Mouse (Mus musculus): ENCODE measurements around the gene St3gal2.

The St3gal2 gene

DNA sequence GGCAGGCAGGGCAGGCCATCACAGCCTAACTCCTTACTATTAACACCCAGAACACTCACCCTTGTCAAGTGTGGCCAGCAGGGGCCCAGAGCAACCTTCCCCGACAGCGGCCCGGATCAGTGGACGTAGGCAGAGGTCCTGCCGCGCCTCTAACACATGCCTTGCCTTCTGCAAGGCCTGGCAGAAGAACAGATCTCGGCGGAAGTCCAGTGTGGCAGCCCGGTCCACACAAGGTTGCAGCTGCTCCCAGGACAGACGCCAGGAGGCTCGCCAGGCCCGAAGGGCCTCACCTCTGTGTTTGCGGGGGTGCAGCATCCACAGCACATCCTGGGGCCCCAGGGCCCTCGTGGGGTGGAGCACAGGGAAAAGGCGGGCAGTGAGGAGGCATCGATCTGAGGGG lies 30.9 kb upstream of the St3gal2 start:
- H3K36me3 ChIP-seq (ENCODE audit: insufficient read depth, low read length): peaks cover 42% of the 10 kb centered on the region

DNA sequence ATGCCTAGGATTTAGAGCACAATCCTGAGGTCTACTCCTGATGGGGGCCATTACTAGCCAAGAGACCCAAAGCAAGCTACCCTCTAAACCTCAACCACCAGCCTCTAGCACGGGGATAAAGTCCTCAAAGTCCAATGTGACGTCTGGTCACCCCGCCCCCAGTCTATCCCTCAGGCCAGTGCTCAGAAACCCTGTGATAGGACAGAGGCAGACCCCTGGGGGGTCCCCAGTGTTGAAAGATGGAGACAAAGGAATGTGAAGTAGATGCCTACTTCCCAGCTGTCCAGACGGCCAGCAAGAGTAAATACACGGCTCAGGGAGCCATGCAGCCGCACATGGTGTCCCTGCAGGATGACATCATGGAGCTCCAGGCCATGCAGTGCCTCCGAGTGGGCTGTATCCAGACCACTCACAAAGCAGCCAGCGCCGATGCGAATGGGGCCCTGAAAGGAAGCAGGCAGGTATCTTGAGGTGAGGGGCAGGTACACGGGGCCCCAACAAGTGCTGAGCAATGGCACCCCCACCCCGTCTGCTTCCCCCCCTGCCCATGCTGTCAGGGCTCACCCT lies 29.7 kb upstream of the St3gal2 start:
- peaks cover 30% of the 10 kb centered on the region for H3K36me3 ChIP-seq (ENCODE audit: insufficient read depth, low read length)
- TF ChIP-seq NANOG (IDR thresholded peaks at IDR 0.05; ENCODE audit: borderline replicate concordance, low read length) (no peak), POU5F1 (IDR thresholded peaks at IDR 0.05; ENCODE audit: borderline replicate concordance, low read length) (no peak), CTCF (conservative IDR thresholded peaks at IDR 0.05; ENCODE audit: low read length) (no peak)
- peaks cover 9% of the 10 kb centered on the region; the same call in 1 of the 2 replicates for H3K27me3 ChIP-seq (ENCODE audit: insufficient read depth, low read length)
- no peak overlapping the region for H3K4me3 ChIP-seq (replicated peaks; ENCODE audit: low read length)
- no peaks in the 10 kb centered on the region for H3K9me3 ChIP-seq (ENCODE audit: low read length)
- H3K4me1 ChIP-seq (replicated peaks; ENCODE audit: low read depth, low read length): peaks cover 53% of the 10 kb centered on the region

More for the DNA sequence above, 30.9 kb upstream of the St3gal2 start:
- no peak for TF ChIP-seq CTCF (conservative IDR thresholded peaks at IDR 0.05; ENCODE audit: low read length)
- TF ChIP-seq NANOG (IDR thresholded peaks at IDR 0.05; ENCODE audit: borderline replicate concordance, low read length): no peak
- no peak for TF ChIP-seq POU5F1 (IDR thresholded peaks at IDR 0.05; ENCODE audit: borderline replicate concordance, low read length)
- Histone ChIP-seq H3K27me3 (ENCODE audit: insufficient read depth, low read length) (0 out of 2 replicates have a peak, but pooled peaks cover 5% of the 10 kb centered on the region), H3K9me3 (ENCODE audit: low read length) (no peaks in the 10 kb centered on the region), H3K4me1 (replicated peaks; ENCODE audit: low read depth, low read length) (peaks cover 45% of the 10 kb centered on the region), H3K4me3 (replicated peaks; ENCODE audit: low read length) (peak overlapping the region; percentile 72)

DNA sequence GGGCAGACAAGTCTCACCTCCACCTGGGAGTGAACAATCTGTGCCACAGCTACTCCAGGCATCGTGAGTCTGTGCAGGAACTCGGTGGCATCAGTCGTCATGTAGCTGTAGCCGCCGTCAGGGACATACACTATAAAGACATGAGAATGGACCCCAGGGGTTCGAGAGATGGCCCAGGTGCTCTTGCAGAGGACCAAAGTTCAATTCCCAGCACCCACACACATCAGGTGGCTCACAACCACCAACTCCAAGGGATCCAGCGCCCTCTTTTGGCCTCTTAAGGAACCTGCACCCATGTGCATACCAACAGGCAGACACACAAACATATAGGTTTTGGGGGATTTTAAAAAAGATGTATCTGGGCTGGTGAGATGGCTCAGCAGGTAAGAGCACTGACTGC lies 27.7 kb upstream of the St3gal2 start:
- Histone ChIP-seq H3K4me3 (replicated peaks; ENCODE audit: low read length) (no peak overlapping the region), H3K4me1 (replicated peaks; ENCODE audit: low read depth, low read length) (peaks cover 54% of the 10 kb centered on the region), H3K36me3 (ENCODE audit: insufficient read depth, low read length) (peaks cover 18% of the 10 kb centered on the region), H3K27me3 (ENCODE audit: insufficient read depth, low read length) (peaks cover 9% of the 10 kb centered on the region; the same call in 1 of the 2 replicates), H3K9me3 (ENCODE audit: low read length) (no peaks in the 10 kb centered on the region)
- TF ChIP-seq POU5F1 (IDR thresholded peaks at IDR 0.05; ENCODE audit: borderline replicate concordance, low read length) (no peak), CTCF (conservative IDR thresholded peaks at IDR 0.05; ENCODE audit: low read length) (peak; percentile 49)

DNA sequence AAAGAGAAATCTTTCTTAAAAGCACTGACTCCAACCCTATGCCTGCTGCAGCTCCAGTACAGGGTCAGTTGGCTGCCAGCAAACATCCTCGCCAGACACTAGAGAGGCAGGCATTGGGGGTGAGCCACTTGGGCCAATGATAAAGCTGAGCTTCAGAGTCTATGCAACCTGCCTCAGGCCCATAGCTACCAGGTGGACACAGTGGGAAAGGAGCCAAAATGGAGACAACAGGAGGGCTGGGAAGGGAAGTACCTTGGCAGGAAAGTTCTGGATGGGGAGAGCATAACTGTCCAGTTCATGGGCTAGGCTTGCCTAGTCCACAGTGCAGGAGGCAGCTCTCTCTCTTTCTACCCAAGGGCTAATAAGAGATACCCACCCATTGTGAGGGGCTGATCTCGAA lies 26.8 kb upstream of the St3gal2 start:
- Histone ChIP-seq H3K9me3 (ENCODE audit: low read length) (no peaks in the 10 kb centered on the region), H3K4me1 (replicated peaks; ENCODE audit: low read depth, low read length) (peaks cover 45% of the 10 kb centered on the region), H3K4me3 (replicated peaks; ENCODE audit: low read length) (no peak overlapping the region), H3K27me3 (ENCODE audit: insufficient read depth, low read length) (peaks cover 9% of the 10 kb centered on the region; the same call in 1 of the 2 replicates), H3K36me3 (ENCODE audit: insufficient read depth, low read length) (peaks cover 18% of the 10 kb centered on the region)
- TF ChIP-seq CTCF (conservative IDR thresholded peaks at IDR 0.05; ENCODE audit: low read length) (no peak), NANOG (IDR thresholded peaks at IDR 0.05; ENCODE audit: borderline replicate concordance, low read length) (no peak), POU5F1 (IDR thresholded peaks at IDR 0.05; ENCODE audit: borderline replicate concordance, low read length) (no peak)

DNA sequence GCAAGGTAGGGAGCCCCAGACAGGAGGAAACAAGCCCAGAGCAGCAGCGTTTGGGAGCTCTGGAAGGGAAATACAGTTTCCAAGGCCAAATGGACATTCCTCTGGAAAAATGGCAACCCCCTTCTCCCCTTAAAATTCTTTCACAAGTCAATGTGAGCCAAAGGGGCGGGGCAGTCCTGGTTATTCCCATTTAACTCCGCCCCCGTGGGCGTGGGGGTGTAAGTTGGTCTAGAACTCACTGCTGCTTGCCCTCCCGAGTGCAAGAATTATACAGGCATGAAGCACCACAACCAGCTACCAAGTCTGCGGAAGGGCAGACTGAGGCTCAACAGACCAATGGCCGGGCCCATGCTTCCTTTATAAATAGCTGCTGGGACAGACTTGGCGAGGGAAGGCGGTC lies 24.9 kb upstream of the St3gal2 start:
- no peaks in the 10 kb centered on the region for H3K9me3 ChIP-seq (ENCODE audit: low read length)
- H3K4me3 ChIP-seq (replicated peaks; ENCODE audit: low read length): peak overlapping the region; percentile 68
- H3K27me3 ChIP-seq (ENCODE audit: insufficient read depth, low read length): peaks cover 9% of the 10 kb centered on the region; the same call in 1 of the 2 replicates
- peaks cover 35% of the 10 kb centered on the region for H3K4me1 ChIP-seq (replicated peaks; ENCODE audit: low read depth, low read length)
- peaks cover 23% of the 10 kb centered on the region for H3K36me3 ChIP-seq (ENCODE audit: insufficient read depth, low read length)
- TF ChIP-seq NANOG (IDR thresholded peaks at IDR 0.05; ENCODE audit: borderline replicate concordance, low read length): no peak
- TF ChIP-seq POU5F1 (IDR thresholded peaks at IDR 0.05; ENCODE audit: borderline replicate concordance, low read length): no peak
- TF ChIP-seq CTCF (conservative IDR thresholded peaks at IDR 0.05; ENCODE audit: low read length): no peak

DNA sequence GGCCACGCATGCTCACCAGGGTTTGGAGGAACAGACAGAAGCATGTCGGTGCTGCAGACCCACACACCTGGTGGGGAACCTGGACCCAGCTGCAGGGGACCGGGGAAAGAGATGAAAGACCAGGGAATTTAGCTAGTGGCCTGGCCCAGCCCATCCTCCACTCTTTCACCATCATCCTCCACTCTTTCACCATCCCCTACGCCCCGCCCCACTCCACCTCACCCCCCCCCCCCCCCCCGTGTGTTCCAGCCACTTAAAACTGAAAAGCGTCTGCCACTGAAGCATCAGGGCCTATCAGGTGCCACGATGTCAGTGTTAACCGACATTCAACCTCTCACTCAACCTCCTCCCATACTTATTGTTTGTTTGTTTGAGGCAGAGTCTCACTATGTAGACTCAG lies 24.5 kb upstream of the St3gal2 start:
- Histone ChIP-seq H3K4me1 (replicated peaks; ENCODE audit: low read depth, low read length) (peaks cover 31% of the 10 kb centered on the region), H3K36me3 (ENCODE audit: insufficient read depth, low read length) (peaks cover 19% of the 10 kb centered on the region), H3K4me3 (replicated peaks; ENCODE audit: low read length) (peak overlapping the region; percentile 68), H3K27me3 (ENCODE audit: insufficient read depth, low read length) (peaks cover 9% of the 10 kb centered on the region; the same call in 1 of the 2 replicates), H3K9me3 (ENCODE audit: low read length) (no peaks in the 10 kb centered on the region)
- TF ChIP-seq NANOG (IDR thresholded peaks at IDR 0.05; ENCODE audit: borderline replicate concordance, low read length) (no peak), POU5F1 (IDR thresholded peaks at IDR 0.05; ENCODE audit: borderline replicate concordance, low read length) (no peak), CTCF (conservative IDR thresholded peaks at IDR 0.05; ENCODE audit: low read length) (no peak)

DNA sequence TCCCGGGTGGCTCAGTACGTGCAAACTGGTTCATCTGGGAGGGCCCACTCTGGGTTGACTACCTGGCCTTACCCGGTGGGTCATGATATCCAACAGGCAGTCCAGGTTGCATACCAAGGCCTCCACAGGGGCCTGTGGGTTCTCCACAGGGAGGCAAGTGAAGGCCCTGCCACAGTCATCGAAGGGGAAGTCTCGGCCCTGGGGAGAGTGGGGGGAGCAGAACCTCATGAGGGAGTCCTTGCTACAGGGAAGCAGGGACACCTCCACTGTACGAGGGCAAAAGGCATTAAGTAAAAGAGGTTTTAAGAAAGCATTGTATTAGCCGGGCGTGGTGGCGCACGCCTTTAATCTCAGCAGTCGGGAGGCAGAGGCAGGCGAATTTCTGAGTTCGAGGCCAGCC lies 23.9 kb upstream of the St3gal2 start:
- no peaks in the 10 kb centered on the region for H3K9me3 ChIP-seq (ENCODE audit: low read length)
- H3K36me3 ChIP-seq (ENCODE audit: insufficient read depth, low read length): peaks cover 15% of the 10 kb centered on the region
- H3K4me3 ChIP-seq (replicated peaks; ENCODE audit: low read length): 0 out of 2 replicates have a peak overlapping the region, but pooled peaks have one; percentile 10
- H3K27me3 ChIP-seq (ENCODE audit: insufficient read depth, low read length): peaks cover 9% of the 10 kb centered on the region; the same call in 1 of the 2 replicates
- TF ChIP-seq NANOG (IDR thresholded peaks at IDR 0.05; ENCODE audit: borderline replicate concordance, low read length): no peak
- no peak for TF ChIP-seq CTCF (conservative IDR thresholded peaks at IDR 0.05; ENCODE audit: low read length)
- TF ChIP-seq POU5F1 (IDR thresholded peaks at IDR 0.05; ENCODE audit: borderline replicate concordance, low read length): no peak
- H3K4me1 ChIP-seq (replicated peaks; ENCODE audit: low read depth, low read length): peaks cover 30% of the 10 kb centered on the region

DNA sequence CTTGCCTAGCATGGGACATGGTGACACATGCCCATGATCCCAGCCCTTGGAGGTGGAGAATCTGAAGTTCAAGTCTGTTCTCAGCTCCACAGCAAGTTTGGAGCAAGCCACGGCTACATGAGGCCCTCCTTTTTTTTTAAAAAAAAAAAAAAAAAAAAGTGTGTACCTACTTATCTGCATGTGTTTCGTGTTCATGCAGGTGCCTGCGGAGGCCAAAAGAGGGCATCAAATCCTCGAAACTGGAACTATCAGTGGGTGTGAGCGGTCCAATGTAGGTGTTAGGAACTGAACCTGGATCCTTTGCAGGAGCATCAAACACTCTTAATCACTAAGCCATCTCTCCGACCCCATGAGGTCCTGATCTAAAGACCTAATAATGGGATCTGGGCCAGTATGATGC lies 22.2 kb upstream of the St3gal2 start:
- TF ChIP-seq POU5F1 (IDR thresholded peaks at IDR 0.05; ENCODE audit: borderline replicate concordance, low read length) (no peak), CTCF (conservative IDR thresholded peaks at IDR 0.05; ENCODE audit: low read length) (no peak), NANOG (IDR thresholded peaks at IDR 0.05; ENCODE audit: borderline replicate concordance, low read length) (no peak)
- no peaks in the 10 kb centered on the region for H3K9me3 ChIP-seq (ENCODE audit: low read length)
- peaks cover 14% of the 10 kb centered on the region for H3K36me3 ChIP-seq (ENCODE audit: insufficient read depth, low read length)

DNA sequence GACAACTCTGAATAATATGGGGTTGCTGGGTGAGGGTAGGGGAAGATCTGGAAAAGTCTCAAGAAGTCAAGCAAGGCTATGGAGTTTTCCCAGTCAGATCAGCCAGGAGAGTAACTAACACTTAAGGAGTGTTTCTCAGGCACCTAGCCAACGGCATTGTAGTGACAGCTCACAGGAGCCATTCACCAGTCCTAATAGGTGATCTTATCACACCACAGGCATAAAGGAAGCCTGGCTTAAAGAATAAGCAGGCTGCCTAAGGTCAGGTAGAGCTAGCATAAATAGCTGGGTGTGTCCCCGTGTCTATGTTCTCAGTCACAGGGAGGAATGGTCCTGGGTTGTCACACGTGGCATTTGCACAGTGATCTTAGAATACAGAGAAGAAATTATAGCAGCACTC lies 18.7 kb upstream of the St3gal2 start:
- TF ChIP-seq CTCF (conservative IDR thresholded peaks at IDR 0.05; ENCODE audit: low read length) (no peak), NANOG (IDR thresholded peaks at IDR 0.05; ENCODE audit: borderline replicate concordance, low read length) (no peak), POU5F1 (IDR thresholded peaks at IDR 0.05; ENCODE audit: borderline replicate concordance, low read length) (no peak)
- no peaks in the 10 kb centered on the region for H3K9me3 ChIP-seq (ENCODE audit: low read length)
- no peak overlapping the region for H3K4me3 ChIP-seq (replicated peaks; ENCODE audit: low read length)
- H3K36me3 ChIP-seq (ENCODE audit: insufficient read depth, low read length): peaks cover 11% of the 10 kb centered on the region
- peaks cover 18% of the 10 kb centered on the region for H3K4me1 ChIP-seq (replicated peaks; ENCODE audit: low read depth, low read length)
- peaks cover 15% of the 10 kb centered on the region for H3K27me3 ChIP-seq (ENCODE audit: insufficient read depth, low read length)

More for the DNA sequence above, 22.2 kb upstream of the St3gal2 start:
- Histone ChIP-seq H3K27me3 (ENCODE audit: insufficient read depth, low read length) (peaks cover 9% of the 10 kb centered on the region; the same call in 1 of the 2 replicates), H3K4me3 (replicated peaks; ENCODE audit: low read length) (no peak overlapping the region), H3K4me1 (replicated peaks; ENCODE audit: low read depth, low read length) (peaks cover 39% of the 10 kb centered on the region)

Data from E14TG2a.4 (cell line).